Mouse (Mus musculus) retina, postnatal 7 days (tissue): ENCODE data around the gene Gm11639.

ENCODE experiments used
- DNase-seq: peaks from one replicate; pipeline ENCODE4 v3.0.0-alpha.2; 2012; ENCODE audit warnings: low read depth, low spot score

The Gm11639 gene

DNA sequence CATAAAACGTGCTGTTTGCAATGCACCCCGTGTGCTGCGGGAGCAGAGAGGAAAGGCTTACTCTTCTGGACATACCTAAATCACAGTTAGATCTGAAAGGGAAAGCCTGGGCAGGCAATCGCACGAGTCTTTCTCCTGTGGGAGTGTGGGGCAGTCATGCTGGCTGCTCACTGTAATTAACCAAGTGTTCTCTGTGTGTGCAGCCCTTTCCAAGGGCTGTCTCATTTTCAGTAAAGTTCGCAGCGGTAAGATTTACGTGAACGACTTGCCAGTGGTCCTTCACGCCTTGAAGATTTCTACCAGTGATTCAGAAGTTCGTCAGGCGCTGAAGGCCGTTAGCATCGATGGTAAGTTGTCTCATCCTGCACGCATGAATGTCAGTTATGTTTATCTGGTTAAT, 18.6 kb downstream of the Gm11639 start:
- DNase-seq: no peak

- DNase-seq: no peak
Measured at GRCm38 (mm10) chr11:104707084-104707483, 21.6 kb downstream of the Gm11639 start.

- no peak for DNase-seq
Measured at GRCm38 (mm10) chr11:104744995-104745568, 59.6 kb downstream of the Gm11639 start.

- no peak for DNase-seq
Measured at GRCm38 (mm10) chr11:104765762-104766161, 80.3 kb downstream of the Gm11639 start.

GRCm38 (mm10) chr11:104767068-104767467, 81.6 kb downstream of the Gm11639 start:
- no peak for DNase-seq

GRCm38 (mm10) chr11:104768072-104768471, 82.6 kb downstream of the Gm11639 start:
- DNase-seq: peak; percentile 5

GRCm38 (mm10) chr11:104778796-104779195, 93.3 kb downstream of the Gm11639 start:
- DNase-seq: no peak

- no peak for DNase-seq
Measured at GRCm38 (mm10) chr11:104944723-104945122, 259.2 kb downstream of the Gm11639 start.

GRCm38 (mm10) chr11:104952349-104952748, 266.8 kb downstream of the Gm11639 start:
- DNase-seq: no peak

GRCm38 (mm10) chr11:104967862-104968261, 282.4 kb downstream of the Gm11639 start:
- no peak for DNase-seq

DNA sequence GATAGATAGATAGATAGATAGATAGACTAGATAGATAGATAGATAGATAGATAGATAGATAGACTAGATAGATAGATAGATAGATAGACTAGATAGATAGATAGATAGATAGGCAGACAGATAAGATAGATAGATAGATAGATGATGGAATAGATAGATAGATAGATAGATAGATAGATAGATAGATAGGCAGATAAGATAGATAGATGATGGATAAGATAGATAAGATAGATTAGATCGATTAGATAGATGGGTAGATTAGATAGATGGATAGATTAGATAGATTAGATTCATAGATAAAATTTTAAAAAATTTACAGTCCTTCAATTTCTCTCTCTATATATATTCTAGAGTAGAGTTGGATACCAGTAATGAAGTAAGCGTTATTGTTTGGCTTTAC, 282.9 kb downstream of the Gm11639 start:
- DNase-seq: no peak

- no peak for DNase-seq
Measured at GRCm38 (mm10) chr11:104971322-104971721, 285.8 kb downstream of the Gm11639 start.

GRCm38 (mm10) chr11:104972480-104972879, 287.0 kb downstream of the Gm11639 start:
- DNase-seq: no peak

DNA sequence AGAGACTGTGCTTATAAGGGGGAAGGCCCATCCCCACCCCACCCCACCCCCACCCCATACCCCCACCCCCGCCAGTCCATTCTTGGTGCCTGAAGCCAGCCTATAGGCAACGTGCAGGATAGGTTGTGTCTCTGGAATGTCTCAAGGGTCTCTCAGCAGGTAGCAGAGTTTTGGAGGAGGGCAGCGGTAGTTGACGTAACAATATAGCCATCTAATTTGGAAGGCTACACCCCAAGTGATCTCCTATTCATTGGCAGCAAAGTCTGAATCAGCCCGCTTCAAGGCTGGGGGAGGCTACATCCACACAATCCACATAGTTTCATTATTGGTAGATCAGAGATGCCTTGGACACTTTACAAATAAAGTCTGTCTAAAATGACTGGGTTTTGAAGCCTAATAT, 292.5 kb downstream of the Gm11639 start:
- no peak for DNase-seq

DNA sequence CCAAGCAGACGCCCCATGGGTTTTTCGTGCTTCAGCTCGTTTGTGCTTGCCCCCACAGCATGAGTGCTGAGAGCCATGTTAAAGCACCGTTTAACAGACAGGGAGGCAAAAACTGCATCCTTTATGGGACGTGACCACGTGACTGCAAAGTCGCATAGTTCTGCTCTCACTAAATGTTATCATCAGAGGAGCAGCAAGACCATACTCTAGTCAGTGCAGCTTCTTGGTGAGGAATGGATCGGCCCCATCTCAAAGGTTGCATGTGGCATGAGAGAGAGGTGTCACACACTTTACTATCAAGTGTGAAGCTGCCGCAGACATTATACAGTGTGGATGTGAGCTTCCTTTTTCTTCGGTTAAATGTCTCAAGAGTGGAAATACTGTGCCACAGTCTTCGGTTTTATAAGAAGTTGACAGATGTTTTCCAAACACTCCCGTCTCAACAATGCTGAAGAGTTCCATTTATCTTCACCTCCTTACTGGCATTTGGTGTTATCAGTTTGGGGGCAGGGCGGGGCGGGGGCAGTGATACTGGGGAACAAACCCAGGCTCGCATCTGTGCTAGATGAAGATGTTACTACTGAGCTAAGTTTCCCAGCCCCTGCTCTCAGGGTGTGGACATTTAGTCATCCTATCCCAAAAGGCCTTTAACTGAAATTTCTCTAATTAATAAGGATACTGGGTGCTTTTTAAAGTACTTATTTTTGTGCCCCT, 296.0 kb downstream of the Gm11639 start:
- no peak for DNase-seq

GRCm38 (mm10) chr11:105009232-105009631, 323.7 kb downstream of the Gm11639 start:
- DNase-seq: no peak

- DNase-seq: no peak
Measured at GRCm38 (mm10) chr11:105021071-105021470, 335.6 kb downstream of the Gm11639 start.

DNA sequence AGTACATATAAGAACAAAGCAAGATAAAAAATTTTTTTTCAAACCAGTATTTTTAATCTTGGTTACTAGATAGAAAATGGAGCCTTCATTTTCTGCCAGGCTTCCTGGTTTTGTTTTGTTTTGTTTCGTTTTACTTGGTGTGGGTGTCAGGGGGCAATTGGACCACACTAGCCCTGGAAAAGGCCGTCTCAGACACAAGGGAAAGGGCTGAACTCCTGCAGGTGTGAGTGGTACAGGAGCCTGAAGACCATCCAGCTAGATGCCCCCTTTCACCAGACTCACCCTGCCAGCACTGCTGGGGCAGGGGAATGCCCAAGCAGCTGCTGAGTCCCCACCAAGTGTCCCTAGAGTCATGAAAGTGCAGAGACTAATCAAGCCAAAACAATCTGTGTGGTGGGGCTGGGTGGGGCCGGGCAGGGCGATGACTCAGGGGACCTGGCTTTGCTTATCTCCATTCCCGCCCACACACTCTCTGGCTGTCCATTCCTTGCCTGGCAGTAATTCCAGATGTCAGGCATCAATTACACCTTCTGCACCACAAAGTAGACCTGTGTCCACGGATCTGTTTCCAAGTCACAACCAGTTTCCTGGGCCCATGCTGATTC, 343.3 kb downstream of the Gm11639 start:
- no peak for DNase-seq

- no peak for DNase-seq
Measured at GRCm38 (mm10) chr11:105029525-105029924, 344.0 kb downstream of the Gm11639 start.

DNA sequence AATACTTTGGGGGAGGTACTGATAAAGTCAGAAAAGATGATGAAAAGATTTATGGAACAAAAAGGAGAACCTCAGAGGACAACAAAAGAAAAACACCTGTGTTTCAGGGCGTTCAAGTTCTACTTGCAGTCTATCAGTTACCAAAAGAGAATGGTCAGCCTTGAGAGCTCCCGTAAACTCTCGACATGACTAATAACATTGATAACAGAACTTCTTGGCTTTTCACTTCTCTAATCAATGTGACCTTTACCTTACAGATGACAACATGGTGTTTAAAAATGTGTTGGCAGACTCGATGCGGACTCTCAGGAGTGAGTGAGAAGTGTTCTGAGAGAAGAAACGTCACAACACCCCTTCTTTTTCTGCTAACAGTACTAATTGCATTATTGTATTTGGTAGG, 344.7 kb downstream of the Gm11639 start:
- DNase-seq: no peak

GRCm38 (mm10) chr11:105031103-105031502, 345.6 kb downstream of the Gm11639 start:
- no peak for DNase-seq

DNA sequence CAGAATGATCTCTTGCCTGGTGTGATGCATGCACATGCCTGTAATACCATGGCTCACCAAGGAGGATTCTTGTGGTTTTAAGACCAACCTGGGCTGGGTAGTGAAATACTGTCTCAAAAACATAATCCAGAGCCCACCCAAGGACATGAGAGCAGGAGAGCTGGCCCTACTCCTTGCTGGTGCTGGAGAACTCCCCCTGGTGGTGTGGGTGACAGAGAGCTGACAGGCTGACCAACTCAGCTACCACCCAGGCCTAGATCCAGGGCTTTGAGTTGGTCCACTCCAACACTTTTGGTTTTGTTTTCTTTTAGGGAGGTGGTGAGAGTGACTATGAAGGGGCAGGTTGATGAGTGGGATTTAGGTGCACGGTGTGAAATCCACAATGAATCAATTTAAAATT, 349.6 kb downstream of the Gm11639 start:
- no peak for DNase-seq

GRCm38 (mm10) chr11:105063292-105063691, 377.8 kb downstream of the Gm11639 start, which contains the start of gene Efcab3:
TSS of gene Efcab3 (plus strand) at chr11:105063592.
- DNase-seq: no peak
